Mouse (Mus musculus): ENCODE data around the gene Slc50a1. TPM values are rescaled to one million over a fixed set of nuclear protein-coding genes. Genes with fewer than 3 reads are reported as not detected.

Slc50a1 gene
- total and polyA plus RNA-seq, 3 experiments = 41.8 to 56.0 (median 50.9) TPM

DNA sequence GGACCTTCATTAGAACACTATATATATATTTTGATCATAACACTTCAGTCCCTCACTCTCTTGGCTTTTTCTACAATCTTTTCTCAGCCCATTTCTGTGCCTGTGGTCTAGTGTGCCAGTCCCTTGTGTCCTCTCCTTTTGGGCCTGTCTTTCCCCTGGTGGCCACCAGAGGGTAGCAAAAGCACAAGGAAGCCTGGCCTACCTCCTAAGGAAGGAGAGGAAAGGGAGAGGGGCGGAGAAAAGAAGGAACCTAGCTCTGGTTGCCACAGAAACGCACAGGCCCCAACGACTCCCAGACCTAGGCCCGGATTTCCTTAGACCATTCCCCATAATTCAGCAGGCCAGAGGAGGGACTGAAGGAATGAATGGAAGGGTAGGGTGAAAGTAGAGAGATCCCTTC is 46.5 kb upstream of the Slc50a1 start:
- no peak overlapping the region for H3K4me2 ChIP-seq (ENCODE audit: insufficient read depth, low read depth, poor library complexity, severe bottlenecking)
- no peak overlapping the region for H3K27ac ChIP-seq (ENCODE audit: insufficient read depth, low read depth)
- peaks cover 3% of the 10 kb centered on the region for H3K9me3 ChIP-seq (replicated peaks; ENCODE audit: low read length)
- in situ Hi-C loops (cut with MboI; ENCODE audit: low pct_ligation_motif_present, low pct_unique_long_range_greater_than_20kb, low sequenced_read_pairs) (no loop called here), dilution Hi-C loops (cut with MboI; ENCODE audit: extremely low pct_ligation_motif_present, extremely low pct_unique_long_range_greater_than_20kb, low sequenced_read_pairs) (no loop called here)
- DNase-seq (ENCODE audit: extremely low read depth) = peak; percentile 76
- no peaks in the 10 kb centered on the region for H3K36me3 ChIP-seq (replicated peaks in 1 of 2; ENCODE audit: control insufficient read depth in 1 of 2, insufficient read depth in 1 of 2, low read length in 1 of 2)
- H3K9ac ChIP-seq (ENCODE audit: insufficient read depth, low read depth) = no peak overlapping the region
- TF ChIP-seq E2F4 (IDR thresholded peaks at IDR 0.05; ENCODE audit: insufficient replicate concordance, low read depth, low read length) (no peak), ZC3H11A (IDR thresholded peaks at IDR 0.05; ENCODE audit: low read depth, low read length) (peak; percentile 47), RAD21 (IDR thresholded peaks at IDR 0.05; ENCODE audit: low read depth, low read length) (peak; percentile 94), JUND (conservative IDR thresholded peaks at IDR 0.05; ENCODE audit: low read depth, low read length) (no peak), CHD1 (IDR thresholded peaks at IDR 0.05; ENCODE audit: low read depth, low read length) (no peak), CTCF (conservative IDR thresholded peaks at IDR 0.05 in 1 of 2, IDR thresholded peaks at IDR 0.05 in 1 of 2; ENCODE audit: low read depth in 2 of 2, low read length in 2 of 2) (peak; percentile 79 to 96), MAFK (IDR thresholded peaks at IDR 0.05; ENCODE audit: insufficient replicate concordance, low read length) (no peak), SMC3 (IDR thresholded peaks at IDR 0.05; ENCODE audit: low read depth, low read length) (peak; percentile 93)
- peaks cover 49% of the 10 kb centered on the region for H3K27me3 ChIP-seq (replicated peaks)
- H3K4me3 ChIP-seq (replicated peaks in 1 of 3; ENCODE audit: low read depth in 2 of 3, low read length in 2 of 3, poor library complexity in 1 of 3) = no peak overlapping the region
- peaks cover 31 to 61% of the 10 kb centered on the region in 2 experiments for H3K4me1 ChIP-seq (ENCODE audit: control insufficient read depth in 1 of 2, insufficient read depth in 2 of 2)
- H3K79me2 ChIP-seq (replicated peaks; ENCODE audit: control insufficient read depth, extremely low read depth, insufficient read depth, poor library complexity, severe bottlenecking) = no peaks in the 10 kb centered on the region

DNA sequence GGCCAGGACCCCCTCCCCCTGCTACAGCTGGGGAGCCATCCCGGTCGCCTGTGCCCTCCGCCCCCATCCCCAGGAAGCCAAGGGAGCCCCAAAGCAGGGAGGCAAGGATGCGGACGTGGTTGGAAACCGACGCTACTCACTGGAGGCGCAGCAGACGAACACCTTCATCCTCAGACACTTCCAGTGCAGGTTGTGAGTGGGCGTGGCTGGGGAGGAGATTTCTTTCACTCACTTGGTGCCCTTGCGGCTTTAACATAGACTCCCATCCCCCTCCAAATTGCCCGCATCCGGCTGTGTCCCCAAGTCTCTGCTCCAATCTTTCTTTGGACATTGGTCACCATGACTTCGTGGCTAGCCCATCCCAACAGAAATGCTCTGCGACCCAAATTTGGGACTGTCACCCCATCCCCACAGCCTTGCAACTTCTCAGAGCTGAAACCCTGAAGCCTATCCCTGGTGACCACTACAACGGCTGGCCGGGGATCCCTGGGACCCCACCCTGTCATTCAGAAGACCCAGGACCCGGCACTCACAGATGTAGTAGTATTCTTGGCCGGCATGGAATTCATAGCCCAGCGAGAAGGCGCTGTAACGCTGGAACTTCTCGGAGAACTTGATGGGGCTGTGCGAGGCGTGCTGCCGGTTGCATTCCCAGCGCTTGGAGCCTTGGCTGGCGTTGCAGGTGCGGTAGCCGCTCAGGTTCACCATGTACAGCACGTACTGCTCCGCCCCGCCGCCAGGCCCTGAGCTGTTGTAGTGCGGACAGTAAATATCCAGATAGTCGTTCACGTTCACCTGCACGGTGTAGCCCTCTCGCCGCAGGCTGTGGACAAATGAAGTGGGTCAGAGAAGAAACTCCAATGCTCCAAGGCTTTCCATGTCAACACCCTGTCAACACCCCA is 45.8 kb upstream of the Slc50a1 start:
- Histone ChIP-seq H3K9me3 (replicated peaks; ENCODE audit: low read length) (peaks cover 3% of the 10 kb centered on the region), H3K4me1 (ENCODE audit: control insufficient read depth in 1 of 2, insufficient read depth in 2 of 2) (peaks cover 28 to 61% of the 10 kb centered on the region in 2 experiments), H3K9ac (ENCODE audit: insufficient read depth, low read depth) (no peak overlapping the region), H3K4me2 (ENCODE audit: insufficient read depth, low read depth, poor library complexity, severe bottlenecking) (peak overlapping the region; percentile 58), H3K27me3 (replicated peaks) (peaks cover 42% of the 10 kb centered on the region), H3K27ac (ENCODE audit: insufficient read depth, low read depth) (no peak overlapping the region), H3K79me2 (replicated peaks; ENCODE audit: control insufficient read depth, extremely low read depth, insufficient read depth, poor library complexity, severe bottlenecking) (no peaks in the 10 kb centered on the region), H3K4me3 (replicated peaks in 1 of 3; ENCODE audit: low read depth in 2 of 3, low read length in 2 of 3, poor library complexity in 1 of 3) (peak overlapping the region; percentile 13 to 50 (median 31)), H3K36me3 (replicated peaks in 1 of 2; ENCODE audit: control insufficient read depth in 1 of 2, insufficient read depth in 1 of 2, low read length in 1 of 2) (no peaks in the 10 kb centered on the region)
- in situ Hi-C loops (cut with MboI; ENCODE audit: low pct_ligation_motif_present, low pct_unique_long_range_greater_than_20kb, low sequenced_read_pairs) = no loop called here
- no peak for DNase-seq (ENCODE audit: extremely low read depth)
- dilution Hi-C loops (cut with MboI; ENCODE audit: extremely low pct_ligation_motif_present, extremely low pct_unique_long_range_greater_than_20kb, low sequenced_read_pairs) = no loop called here
- no peak for TF ChIP-seq CHD1 (IDR thresholded peaks at IDR 0.05; ENCODE audit: low read depth, low read length)
- no peak for TF ChIP-seq NELFE (IDR thresholded peaks at IDR 0.05; ENCODE audit: low read depth, low read length)
- TF ChIP-seq POLR2A (IDR thresholded peaks at IDR 0.05; ENCODE audit: low read depth, low read length) = no peak
- TF ChIP-seq ZNF384 (IDR thresholded peaks at IDR 0.05; ENCODE audit: low read depth, low read length) = no peak
- TF ChIP-seq EP300 (IDR thresholded peaks at IDR 0.05; ENCODE audit: low read length) = no peak
- no peak for TF ChIP-seq TCF12 (IDR thresholded peaks at IDR 0.05; ENCODE audit: low read depth, low read length)
- TF ChIP-seq JUND (conservative IDR thresholded peaks at IDR 0.05; ENCODE audit: low read depth, low read length) = no peak
- no peak for TF ChIP-seq BHLHE40 (IDR thresholded peaks at IDR 0.05; ENCODE audit: low read depth, low read length)
- no peak for TF ChIP-seq E2F4 (IDR thresholded peaks at IDR 0.05; ENCODE audit: insufficient replicate concordance, low read depth, low read length)
- TF ChIP-seq GABPA (IDR thresholded peaks at IDR 0.05; ENCODE audit: insufficient replicate concordance, low read depth, low read length) = no peak
- no peak for TF ChIP-seq ZKSCAN1 (IDR thresholded peaks at IDR 0.05; ENCODE audit: borderline replicate concordance, low read depth, low read length)
- no peak for TF ChIP-seq MAFK (IDR thresholded peaks at IDR 0.05; ENCODE audit: insufficient replicate concordance, low read length)
- no peak for TF ChIP-seq MXI1 (IDR thresholded peaks at IDR 0.05; ENCODE audit: low read depth, low read length)
- no peak for TF ChIP-seq HCFC1 (IDR thresholded peaks at IDR 0.05; ENCODE audit: low read depth, low read length)
- no peak for TF ChIP-seq PAX5 (IDR thresholded peaks at IDR 0.05; ENCODE audit: low read length)
- TF ChIP-seq ETS1 (conservative IDR thresholded peaks at IDR 0.05; ENCODE audit: low read depth, low read length) = no peak
- TF ChIP-seq CTCF (conservative IDR thresholded peaks at IDR 0.05 in 1 of 2, IDR thresholded peaks at IDR 0.05 in 1 of 2; ENCODE audit: low read depth in 2 of 2, low read length in 2 of 2) = no peak
- no peak for TF ChIP-seq JUN (IDR thresholded peaks at IDR 0.05; ENCODE audit: insufficient read depth, low read depth, low read length)

Data from CH12.LX (cell line).